Mouse (Mus musculus) intestine, embryonic 16.5 days (tissue): ENCODE results near the gene Tmem223. TPM values are rescaled to one million over a fixed set of nuclear protein-coding genes. Genes with fewer than 3 reads are reported as not detected.

Experiments
- ATAC-seq: fragments of 200-750 bp; cut with Nextera tagmentation; 2 replicates; pipeline ENCODE4 v1.8.0; 2017; ENCODE audit warnings: moderate TSS enrichment, moderate library complexity
- H3K27ac ChIP-seq: fragments of 300-500 bp; sonication (generic); 2 replicates; pipeline ENCODE4 v1.5.1; 2014; ENCODE audit warnings: mild to moderate bottlenecking, low read length
- H3K27me3 ChIP-seq: fragments of 300-500 bp; sonication (generic); replicated peaks from 2 replicates; pipeline ENCODE4 v1.6.1; 2014; ENCODE audit warnings: low read length, control low read depth, mixed read lengths; ENCODE audit not compliant: control insufficient read depth, insufficient read depth
- H3K36me3 ChIP-seq: fragments of 300-500 bp; sonication (generic); 2 replicates; pipeline ENCODE4 v1.6.1; 2014; ENCODE audit warnings: low read length, control low read depth; ENCODE audit not compliant: control insufficient read depth, insufficient read depth
- H3K4me1 ChIP-seq: fragments of 300-500 bp; sonication (generic); 2 replicates; pipeline ENCODE4 v1.6.1; 2014; ENCODE audit warnings: low read length, control low read depth, mixed read lengths; ENCODE audit not compliant: control insufficient read depth, insufficient read depth
- H3K4me2 ChIP-seq: fragments of 300-500 bp; sonication (generic); 2 replicates; pipeline ENCODE4 v1.6.1; 2014; ENCODE audit warnings: low read depth, low read length, control low read depth
- H3K4me3 ChIP-seq: fragments of 300-500 bp; sonication (generic); 2 replicates; pipeline ENCODE4 v1.5.1; 2014; ENCODE audit warnings: mild to moderate bottlenecking, low read length
- H3K9ac ChIP-seq: fragments of 300-500 bp; sonication (generic); 2 replicates; pipeline ENCODE4 v1.6.1; 2014; ENCODE audit warnings: low read depth, low read length
- H3K9me3 ChIP-seq: fragments of 300-500 bp; sonication (generic); 2 replicates; pipeline ENCODE4 v1.6.1; 2016; ENCODE audit warnings: low read length, control low read depth; ENCODE audit not compliant: control insufficient read depth
- WGBS: fragments of 180-500 bp; shearing (Covaris S2); extraction: QIAGEN DNeasy Blood & Tissue Kit; methylation state at CpG from one replicate; pipeline ENCODE4 v1.1.7; 2014; 5-methylcytosine and 5-hydroxymethylcytosine counted together
- polyA plus RNA-seq: library from polyadenylated mRNA; unstranded; fragments of >200 nt; fragmentation: Nextera tagmentation; extraction: Ambion mirVana; gene quantifications from 2 replicates; pipeline ENCODE4 v1.2.1, GENCODE M21; 2015

Tmem223 gene
- polyA plus RNA-seq, 1 experiment from 2014 or later = 164 TPM

GRCm38 (mm10) chr19:8740603-8741002 is 30.2 kb upstream of the Tmem223 start, which contains the start of gene 1700092M07Rik:
TSS of gene 1700092M07Rik (plus strand) at chr19:8740718.
- peak within 1 kb of the TSS; percentile 98 for H3K27ac ChIP-seq
- peaks cover 4% of the 10 kb centered on the region for H3K36me3 ChIP-seq
- H3K4me3 ChIP-seq = peak within 1 kb of the TSS; percentile 96
- H3K4me2 ChIP-seq = peak within 1 kb of the TSS; percentile 50
- H3K4me1 ChIP-seq = peaks cover 18% of the 10 kb centered on the region
- peak within 1 kb of the TSS; percentile 93 for H3K9ac ChIP-seq
- H3K27me3 ChIP-seq = no peaks in the 10 kb centered on the region
- ATAC-seq = no peak
- 60% methylated on average over 14 of the region's 14 CpGs for whole genome bisulfite sequencing
- H3K9me3 ChIP-seq = no peaks in the 10 kb centered on the region

- H3K27me3 ChIP-seq = no peaks in the 10 kb centered on the region
- H3K4me2 ChIP-seq = peak within 1 kb of the TSS; percentile 94
- H3K4me1 ChIP-seq = peaks cover 18% of the 10 kb centered on the region
- peak within 1 kb of the TSS; percentile 96 for H3K4me3 ChIP-seq
- H3K27ac ChIP-seq = peak within 1 kb of the TSS; percentile 98
- H3K36me3 ChIP-seq = peaks cover 4% of the 10 kb centered on the region
- no peaks in the 10 kb centered on the region for H3K9me3 ChIP-seq
- H3K9ac ChIP-seq = peak within 1 kb of the TSS; percentile 93
- WGBS = under 1% methylated on average over 36 of the region's 36 CpGs
- peak; percentile 98 for ATAC-seq
These were observed 29.4 kb upstream of the Tmem223 start, which contains the start of gene Stx5a for GRCm38 (mm10) chr19:8741243-8741869. TSS of gene Stx5a (plus strand) at chr19:8741413.

GRCm38 (mm10) chr19:8742176-8742575 is 28.6 kb upstream of the Tmem223 start:
- Histone ChIP-seq H3K4me1 (peaks cover 17% of the 10 kb centered on the region), H3K9ac (peak overlapping the region; percentile 93), H3K27me3 (no peaks in the 10 kb centered on the region), H3K4me2 (peak overlapping the region; percentile 94), H3K4me3 (peak overlapping the region; percentile 96), H3K9me3 (no peaks in the 10 kb centered on the region), H3K36me3 (peaks cover 7% of the 10 kb centered on the region), H3K27ac (peak overlapping the region; percentile 98)
- ATAC-seq = no peak
- 9% methylated on average over 14 of the region's 14 CpGs for WGBS

- no peak overlapping the region for H3K4me3 ChIP-seq
- 97% methylated on average over 1 of the region's 1 CpGs for WGBS
- no peak for ATAC-seq
- H3K27ac ChIP-seq = no peak overlapping the region
- peaks cover 13% of the 10 kb centered on the region for H3K4me1 ChIP-seq
- peaks cover 27% of the 10 kb centered on the region for H3K36me3 ChIP-seq
- H3K9me3 ChIP-seq = no peaks in the 10 kb centered on the region
- no peak overlapping the region for H3K9ac ChIP-seq
- no peaks in the 10 kb centered on the region for H3K27me3 ChIP-seq
- H3K4me2 ChIP-seq = no peak overlapping the region
These were observed 25.4 kb upstream of the Tmem223 start for GRCm38 (mm10) chr19:8745382-8745781.

GRCm38 (mm10) chr19:8747368-8747767 is 23.4 kb upstream of the Tmem223 start:
- 79% methylated on average over 2 of the region's 2 CpGs for WGBS
- Histone ChIP-seq H3K27me3 (no peaks in the 10 kb centered on the region), H3K9me3 (no peaks in the 10 kb centered on the region), H3K4me3 (no peak overlapping the region), H3K36me3 (peaks cover 34% of the 10 kb centered on the region), H3K9ac (no peak overlapping the region), H3K4me1 (peaks cover 8% of the 10 kb centered on the region; the same call in 1 of the 2 replicates), H3K4me2 (no peak overlapping the region), H3K27ac (no peak overlapping the region)
- no peak for ATAC-seq

GRCm38 (mm10) chr19:8755652-8756051 is 15.1 kb upstream of the Tmem223 start:
- Histone ChIP-seq H3K9ac (no peak overlapping the region), H3K36me3 (peaks cover 14% of the 10 kb centered on the region; the same call in 1 of the 2 replicates), H3K4me1 (peaks cover 19% of the 10 kb centered on the region), H3K27me3 (no peaks in the 10 kb centered on the region), H3K4me2 (peak overlapping the region; percentile 48), H3K27ac (no peak overlapping the region; the same call in 1 of the 2 replicates), H3K9me3 (no peaks in the 10 kb centered on the region), H3K4me3 (no peak overlapping the region)
- no peak for ATAC-seq
- 60% methylated on average over 3 of the region's 3 CpGs for WGBS

GRCm38 (mm10) chr19:8756635-8757387 is 14.0 kb upstream of the Tmem223 start, which contains the start of gene Nxf1:
TSS of gene Nxf1 (plus strand) at chr19:8757073.
- Histone ChIP-seq H3K9me3 (no peaks in the 10 kb centered on the region), H3K4me2 (peak within 1 kb of the TSS; percentile 78), H3K4me1 (peaks cover 19% of the 10 kb centered on the region), H3K9ac (peak within 1 kb of the TSS; percentile 98), H3K4me3 (peak within 1 kb of the TSS; percentile 92), H3K36me3 (0 out of 2 replicates have a peak, but pooled peaks cover 8% of the 10 kb centered on the region), H3K27me3 (no peaks in the 10 kb centered on the region), H3K27ac (peak within 1 kb of the TSS; percentile 92)
- WGBS = under 1% methylated on average over 75 of the region's 75 CpGs
- peak; percentile 95 for ATAC-seq

- WGBS = 4% methylated on average over 14 of the region's 14 CpGs
- Histone ChIP-seq H3K4me1 (peaks cover 19% of the 10 kb centered on the region), H3K9ac (peak overlapping the region; percentile 98), H3K36me3 (peaks cover 6% of the 10 kb centered on the region; the same call in 1 of the 2 replicates), H3K4me3 (peak overlapping the region; percentile 92), H3K4me2 (peak overlapping the region; percentile 78), H3K27ac (peak overlapping the region; percentile 91), H3K27me3 (no peaks in the 10 kb centered on the region), H3K9me3 (no peaks in the 10 kb centered on the region)
- peak; percentile 1; the same call in 1 of the 2 replicates for ATAC-seq
These were observed 13.3 kb upstream of the Tmem223 start for GRCm38 (mm10) chr19:8757471-8757998.

- H3K27ac ChIP-seq = no peak overlapping the region
- H3K4me2 ChIP-seq = no peak overlapping the region
- no peak for ATAC-seq
- peaks cover 9% of the 10 kb centered on the region; the same call in 1 of the 2 replicates for H3K36me3 ChIP-seq
- H3K9ac ChIP-seq = no peak overlapping the region
- H3K9me3 ChIP-seq = no peaks in the 10 kb centered on the region
- H3K4me3 ChIP-seq = no peak overlapping the region
- peaks cover 19% of the 10 kb centered on the region for H3K4me1 ChIP-seq
- no peaks in the 10 kb centered on the region for H3K27me3 ChIP-seq
- 74% methylated on average over 2 of the region's 2 CpGs for WGBS
These were observed 11.9 kb upstream of the Tmem223 start for GRCm38 (mm10) chr19:8758899-8759298.
